Mouse (Mus musculus): ENCODE data around the gene Def6. TPM values are rescaled to one million over a fixed set of nuclear protein-coding genes. Genes with fewer than 3 reads are reported as not detected.

Gene Def6
- polyA plus RNA-seq, 1 experiment = 69.7 TPM

GRCm38 (mm10) chr17:28267251-28267650, 59.7 kb downstream of the Def6 start:
- no peak for TF ChIP-seq CTCF (IDR thresholded peaks at IDR 0.05; ENCODE audit: extremely low read depth, insufficient read depth, insufficient read length, insufficient replicate concordance)
- TF ChIP-seq POLR2A (IDR thresholded peaks at IDR 0.05; ENCODE audit: low read depth, low read length) = no peak

DNA sequence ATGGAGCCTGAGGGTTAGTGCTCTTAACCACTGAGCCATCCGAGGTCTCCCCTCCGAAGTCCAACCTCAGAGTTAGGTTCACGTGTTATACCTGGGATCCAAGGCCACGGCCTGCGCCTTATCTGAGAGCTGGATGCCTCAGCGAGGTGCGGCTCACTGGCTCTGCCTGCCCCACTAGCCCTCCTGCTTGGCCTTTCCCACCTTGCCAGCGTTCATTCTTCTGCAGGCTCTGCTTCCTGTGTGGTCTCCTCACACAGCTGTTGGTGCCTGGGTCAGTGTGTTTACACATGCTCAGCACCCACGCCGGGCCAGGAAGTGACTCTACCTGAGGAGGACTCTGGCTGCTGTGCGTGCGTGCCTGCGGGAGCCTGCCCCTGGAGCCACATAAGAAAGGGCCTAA, 62.6 kb downstream of the Def6 start:
- H3K27ac ChIP-seq (ENCODE audit: insufficient read depth, low read length) = no peak overlapping the region
- TF ChIP-seq CTCF (IDR thresholded peaks at IDR 0.05; ENCODE audit: extremely low read depth, insufficient read depth, insufficient read length, insufficient replicate concordance) = no peak
- no peak for TF ChIP-seq POLR2A (IDR thresholded peaks at IDR 0.05; ENCODE audit: low read depth, low read length)
- H3K4me1 ChIP-seq (ENCODE audit: control insufficient read depth, insufficient read depth, insufficient read length) = no peaks in the 10 kb centered on the region
- WGBS = 51% methylated on average over 13 of the region's 13 CpGs
- no peak overlapping the region for H3K4me3 ChIP-seq (ENCODE audit: extremely low read depth, insufficient read depth, insufficient read length)
- H3K36me3 ChIP-seq (ENCODE audit: control insufficient read depth, insufficient read depth, low read length) = no peaks in the 10 kb centered on the region
- H3K27me3 ChIP-seq (ENCODE audit: control insufficient read depth, insufficient read depth, low read length) = no peaks in the 10 kb centered on the region
- DNase-seq (ENCODE audit: low read depth in 1 of 2, low spot score in 2 of 2) = no peak

More at GRCm38 (mm10) chr17:28267251-28267650, 59.7 kb downstream of the Def6 start:
- Histone ChIP-seq H3K36me3 (ENCODE audit: control insufficient read depth, insufficient read depth, low read length) (no peaks in the 10 kb centered on the region), H3K4me3 (ENCODE audit: extremely low read depth, insufficient read depth, insufficient read length) (no peak overlapping the region), H3K27ac (ENCODE audit: insufficient read depth, low read length) (no peak overlapping the region), H3K4me1 (ENCODE audit: control insufficient read depth, insufficient read depth, insufficient read length) (no peaks in the 10 kb centered on the region), H3K27me3 (ENCODE audit: control insufficient read depth, insufficient read depth, low read length) (no peaks in the 10 kb centered on the region)
- WGBS = 79% methylated on average over 5 of the region's 5 CpGs
- no peak for DNase-seq (ENCODE audit: low read depth in 1 of 2, low spot score in 2 of 2)

GRCm38 (mm10) chr17:28271537-28272266, 64.1 kb downstream of the Def6 start:
- Histone ChIP-seq H3K27me3 (ENCODE audit: control insufficient read depth, insufficient read depth, low read length) (no peaks in the 10 kb centered on the region), H3K36me3 (ENCODE audit: control insufficient read depth, insufficient read depth, low read length) (no peaks in the 10 kb centered on the region), H3K27ac (ENCODE audit: insufficient read depth, low read length) (no peak overlapping the region), H3K4me3 (ENCODE audit: extremely low read depth, insufficient read depth, insufficient read length) (no peak overlapping the region), H3K4me1 (ENCODE audit: control insufficient read depth, insufficient read depth, insufficient read length) (no peaks in the 10 kb centered on the region)
- no peak for DNase-seq (ENCODE audit: low read depth in 1 of 2, low spot score in 2 of 2)
- WGBS = 88% methylated on average over 12 of the region's 12 CpGs
- TF ChIP-seq POLR2A (IDR thresholded peaks at IDR 0.05; ENCODE audit: low read depth, low read length) (no peak), CTCF (IDR thresholded peaks at IDR 0.05; ENCODE audit: extremely low read depth, insufficient read depth, insufficient read length, insufficient replicate concordance) (no peak)

DNA sequence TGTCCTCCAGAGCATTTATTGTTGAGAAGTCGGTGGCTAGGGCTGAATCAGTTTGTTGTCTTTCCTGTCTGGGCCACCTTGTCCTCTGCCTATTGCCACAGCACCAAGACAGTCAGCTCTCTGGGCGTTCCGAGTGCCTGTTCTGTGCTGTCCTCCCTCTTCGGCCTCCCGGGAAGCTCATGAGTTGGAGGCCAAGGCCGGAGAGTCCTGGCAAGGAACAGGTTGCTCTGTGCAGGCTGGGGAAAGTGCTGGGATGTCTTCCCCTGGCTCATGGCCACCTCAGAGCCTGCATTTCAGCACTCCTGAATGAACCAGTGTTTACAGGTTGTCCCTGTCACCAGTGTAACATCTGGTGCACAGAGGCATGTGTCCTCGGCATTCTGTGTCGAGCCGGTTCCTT, 64.7 kb downstream of the Def6 start:
- no peak overlapping the region for H3K27ac ChIP-seq (ENCODE audit: insufficient read depth, low read length)
- no peak for DNase-seq (ENCODE audit: low read depth in 1 of 2, low spot score in 2 of 2)
- no peaks in the 10 kb centered on the region for H3K36me3 ChIP-seq (ENCODE audit: control insufficient read depth, insufficient read depth, low read length)
- H3K27me3 ChIP-seq (ENCODE audit: control insufficient read depth, insufficient read depth, low read length) = no peaks in the 10 kb centered on the region
- H3K4me3 ChIP-seq (ENCODE audit: extremely low read depth, insufficient read depth, insufficient read length) = no peak overlapping the region
- no peaks in the 10 kb centered on the region for H3K4me1 ChIP-seq (ENCODE audit: control insufficient read depth, insufficient read depth, insufficient read length)
- no peak for TF ChIP-seq CTCF (IDR thresholded peaks at IDR 0.05; ENCODE audit: extremely low read depth, insufficient read depth, insufficient read length, insufficient replicate concordance)
- no peak for TF ChIP-seq POLR2A (IDR thresholded peaks at IDR 0.05; ENCODE audit: low read depth, low read length)
- 91% methylated on average over 9 of the region's 9 CpGs for WGBS

DNA sequence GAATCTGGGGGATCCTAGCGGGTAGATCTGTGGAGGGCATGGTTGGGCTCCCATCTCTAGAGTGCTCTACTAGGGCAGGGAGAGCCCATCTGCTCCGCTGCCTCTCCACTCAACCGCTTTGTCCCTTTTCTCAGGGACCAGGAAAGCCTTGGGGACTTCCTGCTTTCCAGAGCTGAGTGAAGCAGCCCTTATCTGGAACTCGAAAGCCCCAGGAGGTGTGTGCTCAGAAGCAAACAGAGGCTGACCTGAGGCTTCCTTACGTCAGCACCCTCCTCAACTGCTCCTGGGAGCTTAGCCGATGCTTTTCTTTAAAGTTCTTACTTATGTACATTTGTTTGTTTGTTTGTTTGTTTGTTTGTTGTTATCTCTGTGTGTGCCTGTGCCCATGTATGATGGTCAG, 65.3 kb downstream of the Def6 start:
- Histone ChIP-seq H3K4me3 (ENCODE audit: extremely low read depth, insufficient read depth, insufficient read length) (no peak overlapping the region), H3K4me1 (ENCODE audit: control insufficient read depth, insufficient read depth, insufficient read length) (no peaks in the 10 kb centered on the region)

GRCm38 (mm10) chr17:28274739-28275138, 67.2 kb downstream of the Def6 start:
- H3K4me1 ChIP-seq (ENCODE audit: control insufficient read depth, insufficient read depth, insufficient read length) = no peaks in the 10 kb centered on the region
- 75% methylated on average over 3 of the region's 3 CpGs for WGBS

More for the DNA sequence above, 65.3 kb downstream of the Def6 start:
- DNase-seq (ENCODE audit: low read depth in 1 of 2, low spot score in 2 of 2) = no peak
- Histone ChIP-seq H3K27me3 (ENCODE audit: control insufficient read depth, insufficient read depth, low read length) (no peaks in the 10 kb centered on the region), H3K36me3 (ENCODE audit: control insufficient read depth, insufficient read depth, low read length) (no peaks in the 10 kb centered on the region), H3K27ac (ENCODE audit: insufficient read depth, low read length) (no peak overlapping the region)
- TF ChIP-seq CTCF (IDR thresholded peaks at IDR 0.05; ENCODE audit: extremely low read depth, insufficient read depth, insufficient read length, insufficient replicate concordance) (no peak), POLR2A (IDR thresholded peaks at IDR 0.05; ENCODE audit: low read depth, low read length) (no peak)
- WGBS = 89% methylated on average over 6 of the region's 6 CpGs

GRCm38 (mm10) chr17:28277226-28277625, 69.6 kb downstream of the Def6 start:
- Histone ChIP-seq H3K27me3 (ENCODE audit: control insufficient read depth, insufficient read depth, low read length) (no peaks in the 10 kb centered on the region), H3K4me1 (ENCODE audit: control insufficient read depth, insufficient read depth, insufficient read length) (peaks cover 9% of the 10 kb centered on the region; the same call in 1 of the 2 replicates), H3K36me3 (ENCODE audit: control insufficient read depth, insufficient read depth, low read length) (no peaks in the 10 kb centered on the region), H3K4me3 (ENCODE audit: extremely low read depth, insufficient read depth, insufficient read length) (no peak overlapping the region), H3K27ac (ENCODE audit: insufficient read depth, low read length) (no peak overlapping the region)
- TF ChIP-seq CTCF (IDR thresholded peaks at IDR 0.05; ENCODE audit: extremely low read depth, insufficient read depth, insufficient read length, insufficient replicate concordance) = no peak
- TF ChIP-seq POLR2A (IDR thresholded peaks at IDR 0.05; ENCODE audit: low read depth, low read length) = no peak
- no peak for DNase-seq (ENCODE audit: low read depth in 1 of 2, low spot score in 2 of 2)
- WGBS = 87% methylated on average over 14 of the region's 14 CpGs

More at GRCm38 (mm10) chr17:28274739-28275138, 67.2 kb downstream of the Def6 start:
- H3K36me3 ChIP-seq (ENCODE audit: control insufficient read depth, insufficient read depth, low read length) = no peaks in the 10 kb centered on the region
- no peak overlapping the region for H3K4me3 ChIP-seq (ENCODE audit: extremely low read depth, insufficient read depth, insufficient read length)
- no peak overlapping the region for H3K27ac ChIP-seq (ENCODE audit: insufficient read depth, low read length)
- no peak for TF ChIP-seq POLR2A (IDR thresholded peaks at IDR 0.05; ENCODE audit: low read depth, low read length)
- peak; percentile 18; the same call in 1 of the 2 replicates for TF ChIP-seq CTCF (IDR thresholded peaks at IDR 0.05; ENCODE audit: extremely low read depth, insufficient read depth, insufficient read length, insufficient replicate concordance)
- no peak for DNase-seq (ENCODE audit: low read depth in 1 of 2, low spot score in 2 of 2)
- H3K27me3 ChIP-seq (ENCODE audit: control insufficient read depth, insufficient read depth, low read length) = no peaks in the 10 kb centered on the region
